Mouse (Mus musculus) lung, embryonic 14.5 days (tissue): ENCODE measurements at regions not wholly inside any gene's neighbourhood (a gene's known extent, or its start where the extent isn't known, plus 50 kb on each side); places are given as distances from the start of the nearest gene placed in this dataset.

ENCODE experiments used
- ATAC-seq: fragments of 200-750 bp; cut with Nextera tagmentation; 2 replicates; pipeline ENCODE4 v1.8.0; 2017; ENCODE audit warnings: mild to moderate bottlenecking, moderate TSS enrichment, moderate library complexity; ENCODE audit not compliant: insufficient read depth
- DNase-seq: peaks from one replicate; pipeline ENCODE4 v3.0.0-alpha.2; 2015
- H3K27ac ChIP-seq: fragments of 300-500 bp; sonication (generic); 2 replicates; pipeline ENCODE4 v1.5.1; 2014; ENCODE audit warnings: low read depth, mild to moderate bottlenecking, moderate library complexity
- H3K27me3 ChIP-seq: fragments of 300-500 bp; sonication (generic); 2 replicates; pipeline ENCODE4 v1.6.1; 2014; ENCODE audit warnings: low read length, control low read depth; ENCODE audit not compliant: insufficient read depth
- H3K36me3 ChIP-seq: fragments of 300-500 bp; sonication (generic); 2 replicates; pipeline ENCODE4 v1.6.1; 2014; ENCODE audit warnings: control low read depth; ENCODE audit not compliant: insufficient read depth
- H3K4me1 ChIP-seq: fragments of 300-500 bp; sonication (generic); 2 replicates; pipeline ENCODE4 v1.6.1; 2014; ENCODE audit warnings: antibody characterized with exemption, control low read depth; ENCODE audit not compliant: insufficient read depth
- H3K4me2 ChIP-seq: fragments of 300-500 bp; sonication (generic); 2 replicates; pipeline ENCODE4 v1.6.1; 2014; ENCODE audit warnings: mild to moderate bottlenecking
- H3K4me3 ChIP-seq: fragments of 300-500 bp; sonication (generic); 2 replicates; pipeline ENCODE4 v1.5.1; 2014; ENCODE audit warnings: low read depth, low read length
- H3K9ac ChIP-seq: fragments of 300-500 bp; sonication (generic); 2 replicates; pipeline ENCODE4 v1.6.1; 2014
- H3K9me3 ChIP-seq: fragments of 300-500 bp; sonication (generic); 2 replicates; pipeline ENCODE4 v1.6.1; 2016; ENCODE audit warnings: low read depth, low read length, control low read depth
- CTCF ChIP-seq: IDR thresholded peaks from 2 replicates; pipeline ENCODE4 v1.5.1; 2016; ENCODE audit warnings: antibody characterized with exemption, low read depth
- WGBS: fragments of 180-500 bp; shearing (Covaris S2); extraction: QIAGEN DNeasy Blood & Tissue Kit; methylation state at CpG from one replicate; pipeline ENCODE4 v1.1.7; 2014; 5-methylcytosine and 5-hydroxymethylcytosine counted together

GRCm38 (mm10) chr8:6010712-6011111 is 905.6 kb upstream of the Slc10a2 start:
- Histone ChIP-seq H3K4me2 (no peak overlapping the region), H3K4me3 (no peak overlapping the region), H3K9me3 (no peaks in the 10 kb centered on the region), H3K27me3 (no peaks in the 10 kb centered on the region), H3K27ac (no peak overlapping the region), H3K36me3 (no peaks in the 10 kb centered on the region), H3K9ac (no peak overlapping the region), H3K4me1 (no peaks in the 10 kb centered on the region)
- no peak for ATAC-seq
- DNase-seq, result peak; percentile 12
- TF ChIP-seq CTCF, result no peak
- 70% methylated on average over 2 of the region's 2 CpGs for WGBS

DNA sequence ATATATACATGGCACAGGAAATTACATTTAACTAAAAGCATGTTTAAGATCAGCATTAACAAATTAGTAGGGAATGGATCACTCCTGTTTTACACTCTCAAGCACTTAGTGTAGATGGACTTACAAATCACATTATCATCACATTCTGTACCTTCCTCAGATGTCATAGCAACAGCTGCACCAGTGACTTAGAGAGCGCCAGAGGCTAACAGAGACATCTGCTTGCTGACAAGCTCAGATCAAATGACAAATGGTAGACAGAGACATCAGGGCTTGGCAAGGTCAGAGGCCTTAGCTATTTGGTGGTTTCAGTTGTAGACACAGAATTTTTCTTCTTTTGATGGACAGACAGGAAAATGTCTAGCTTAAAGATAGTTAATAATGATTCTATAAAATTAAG is 897.5 kb upstream of the Slc10a2 start:
- WGBS, result 30% methylated on average over 1 of the region's 1 CpGs
- no peak for ATAC-seq
- Histone ChIP-seq H3K27me3 (no peaks in the 10 kb centered on the region), H3K4me1 (no peaks in the 10 kb centered on the region), H3K4me2 (no peak overlapping the region), H3K27ac (no peak overlapping the region), H3K9ac (no peak overlapping the region), H3K4me3 (no peak overlapping the region), H3K36me3 (no peaks in the 10 kb centered on the region), H3K9me3 (no peaks in the 10 kb centered on the region)
- TF ChIP-seq CTCF, result no peak
- no peak for DNase-seq

DNA sequence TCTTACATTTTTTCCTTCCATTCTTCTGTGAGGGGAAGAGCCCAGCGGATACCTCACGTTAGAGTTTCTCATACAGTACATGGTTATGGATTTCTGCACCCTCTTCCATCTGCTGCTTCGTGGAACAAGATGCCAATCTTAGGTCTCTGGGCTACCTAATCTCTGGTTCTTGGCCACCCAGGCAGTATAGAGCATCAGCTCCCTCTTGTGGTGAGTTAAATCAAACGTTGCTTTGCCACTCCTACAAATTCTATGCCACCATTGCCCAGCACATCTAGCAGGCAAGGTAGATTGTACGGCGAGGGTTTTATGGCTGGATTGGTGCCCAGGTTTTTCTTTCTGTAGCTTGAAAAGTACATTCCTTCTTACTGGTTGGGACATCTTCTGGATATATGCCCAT is 889.7 kb upstream of the Slc10a2 start:
- DNase-seq (peak; percentile 39), ATAC-seq (no peak)
- H3K4me1 ChIP-seq, result no peaks in the 10 kb centered on the region
- H3K4me3 ChIP-seq, result no peak overlapping the region
- H3K36me3 ChIP-seq, result no peaks in the 10 kb centered on the region
- no peak overlapping the region for H3K9ac ChIP-seq
- H3K27me3 ChIP-seq, result no peaks in the 10 kb centered on the region
- TF ChIP-seq CTCF, result peak; percentile 47
- WGBS, result 56% methylated on average over 6 of the region's 6 CpGs
- no peaks in the 10 kb centered on the region for H3K9me3 ChIP-seq
- H3K27ac ChIP-seq, result no peak overlapping the region
- H3K4me2 ChIP-seq, result no peak overlapping the region

GRCm38 (mm10) chr8:5965403-5966015 is 860.4 kb upstream of the Slc10a2 start:
- Histone ChIP-seq H3K9ac (no peak overlapping the region), H3K9me3 (no peaks in the 10 kb centered on the region), H3K36me3 (no peaks in the 10 kb centered on the region), H3K27me3 (no peaks in the 10 kb centered on the region), H3K4me3 (no peak overlapping the region), H3K4me1 (no peaks in the 10 kb centered on the region), H3K4me2 (no peak overlapping the region), H3K27ac (no peak overlapping the region)
- DNase-seq (peak; percentile 20), ATAC-seq (peak; percentile 68)
- WGBS, result 38% methylated on average over 6 of the region's 6 CpGs
- no peak for TF ChIP-seq CTCF

DNA sequence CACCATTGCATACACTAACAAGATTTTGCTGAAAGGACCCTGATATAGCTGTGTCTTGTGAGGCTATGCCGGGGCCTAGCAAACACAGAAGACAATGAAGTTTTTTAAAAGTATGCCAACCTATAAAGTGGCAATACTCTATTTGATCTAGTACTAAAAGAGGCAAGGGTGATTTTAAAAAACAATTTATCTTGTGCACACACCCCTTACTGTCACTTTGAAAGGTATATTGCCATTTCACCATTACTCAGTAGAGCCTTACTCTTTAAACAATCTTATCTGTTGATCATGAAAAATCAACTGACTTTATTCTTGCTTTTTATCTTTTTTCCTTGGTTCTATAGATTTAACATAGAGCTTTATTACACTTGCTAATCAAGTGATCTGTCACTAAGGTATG is 859.1 kb upstream of the Slc10a2 start:
- TF ChIP-seq CTCF, result no peak
- no peak overlapping the region for H3K27ac ChIP-seq
- ATAC-seq, result no peak
- no peak overlapping the region for H3K4me2 ChIP-seq
- H3K4me1 ChIP-seq, result no peaks in the 10 kb centered on the region
- no peaks in the 10 kb centered on the region for H3K9me3 ChIP-seq
- 74% methylated on average over 1 of the region's 1 CpGs for WGBS
- no peak for DNase-seq
- H3K4me3 ChIP-seq, result no peak overlapping the region
- H3K36me3 ChIP-seq, result no peaks in the 10 kb centered on the region
- no peaks in the 10 kb centered on the region for H3K27me3 ChIP-seq
- H3K9ac ChIP-seq, result no peak overlapping the region

- Histone ChIP-seq H3K4me3 (no peak overlapping the region), H3K4me1 (no peaks in the 10 kb centered on the region), H3K27me3 (no peaks in the 10 kb centered on the region), H3K27ac (no peak overlapping the region), H3K9ac (no peak overlapping the region), H3K9me3 (no peaks in the 10 kb centered on the region), H3K36me3 (no peaks in the 10 kb centered on the region), H3K4me2 (no peak overlapping the region)
- no peak for TF ChIP-seq CTCF
- DNase-seq (no peak), ATAC-seq (no peak)
- WGBS, result 81% methylated on average over 3 of the region's 3 CpGs
Observed at GRCm38 (mm10) chr8:5938057-5938456, 832.9 kb upstream of the Slc10a2 start.

DNA sequence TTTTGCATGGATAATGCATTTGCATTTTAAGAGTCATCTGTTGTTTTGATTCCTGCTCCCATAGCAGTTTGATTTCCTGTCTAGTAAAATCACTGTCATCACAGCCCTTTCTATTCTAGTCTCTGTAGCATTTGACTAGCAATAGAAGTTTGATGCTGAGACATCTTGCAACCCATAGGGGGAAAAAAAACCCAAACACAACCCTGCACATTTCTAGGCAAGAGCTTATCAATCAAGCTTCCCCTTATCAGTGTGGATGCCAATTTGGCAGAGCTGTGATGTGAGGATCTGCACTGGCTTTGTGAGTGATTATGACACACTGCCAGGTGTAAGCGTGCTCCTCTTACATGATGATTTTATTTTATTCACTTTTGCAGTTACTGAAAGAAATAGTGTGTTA is 813.0 kb upstream of the Slc10a2 start:
- no peak overlapping the region for H3K27ac ChIP-seq
- no peaks in the 10 kb centered on the region for H3K27me3 ChIP-seq
- no peak overlapping the region for H3K4me3 ChIP-seq
- WGBS, result 24% methylated on average over 1 of the region's 1 CpGs
- no peak for DNase-seq
- no peak overlapping the region for H3K4me2 ChIP-seq
- no peaks in the 10 kb centered on the region for H3K4me1 ChIP-seq
- no peak for ATAC-seq
- H3K9ac ChIP-seq, result no peak overlapping the region
- no peaks in the 10 kb centered on the region for H3K36me3 ChIP-seq
- no peaks in the 10 kb centered on the region for H3K9me3 ChIP-seq
- no peak for TF ChIP-seq CTCF
